Mouse (Mus musculus) thymus, adult 2 months (tissue): ENCODE results near the gene Sbf1. TPM values are rescaled to one million over a fixed set of nuclear protein-coding genes. Genes with fewer than 3 reads are reported as not detected.

Experiments
- DNase-seq: peaks from one replicate; pipeline ENCODE4 v3.0.0; 2021
- H3K27ac ChIP-seq: fragments of 200-500 bp; 2 replicates; pipeline ENCODE4 v1.5.1; 2012; ENCODE audit warnings: low read length, control low read depth; ENCODE audit not compliant: control insufficient read depth, insufficient read depth
- H3K27me3 ChIP-seq: fragments of 200-500 bp; 2 replicates; pipeline ENCODE4 v1.6.1; 2012; ENCODE audit warnings: mild to moderate bottlenecking, low read length, moderate library complexity, mixed read lengths; ENCODE audit not compliant: control insufficient read depth, insufficient read depth
- H3K36me3 ChIP-seq: fragments of 200-500 bp; 2 replicates; pipeline ENCODE4 v1.6.1; 2012; ENCODE audit warnings: mild to moderate bottlenecking, low read length, moderate library complexity; ENCODE audit not compliant: control insufficient read depth, insufficient read depth
- H3K4me1 ChIP-seq: fragments of 200-500 bp; replicated peaks from 2 replicates; pipeline ENCODE4 v1.6.1; 2012; ENCODE audit warnings: low read length; ENCODE audit not compliant: control insufficient read depth, insufficient read depth
- H3K4me3 ChIP-seq: fragments of 200-500 bp; 2 replicates; pipeline ENCODE4 v1.5.1; 2012; ENCODE audit warnings: mild to moderate bottlenecking, low read length, control low read depth, moderate library complexity; ENCODE audit not compliant: control insufficient read depth, insufficient read depth
- CTCF ChIP-seq: fragments of 200-500 bp; IDR thresholded peaks from 2 replicates; pipeline ENCODE4 v1.5.1; 2012; ENCODE audit warnings: mild to moderate bottlenecking, control low read depth, low read length, moderate library complexity, borderline replicate concordance; ENCODE audit not compliant: control insufficient read depth, poor library complexity, insufficient read depth; ENCODE audit errors: extremely low read depth
- POLR2A ChIP-seq: fragments of 200-500 bp; IDR thresholded peaks from 2 replicates; pipeline ENCODE4 v1.6.1; 2012; ENCODE audit warnings: mild to moderate bottlenecking, low read length, control low read depth, moderate library complexity; ENCODE audit not compliant: control insufficient read depth, poor library complexity, insufficient read depth; ENCODE audit errors: extremely low read depth
- WGBS: fragments of 180-500 bp; shearing (Covaris S2); methylation state at CpG from one replicate; pipeline ENCODE4 v1.1.7; 2018; 5-methylcytosine and 5-hydroxymethylcytosine counted together
- polyA plus RNA-seq: library from polyadenylated mRNA; depleted of rRNA; stranded (reverse); fragments of >200 nt; gene quantifications from 2 replicates; pipeline ENCODE4 v1.2.3, GENCODE M21; 2012; rRNA removed

The Sbf1 gene
- polyA plus RNA-seq, 1 experiment, result 899 TPM

- Histone ChIP-seq H3K4me1 (peaks cover 4% of the 10 kb centered on the region), H3K36me3 (peaks cover 23% of the 10 kb centered on the region), H3K27ac (peak overlapping the region; percentile 39; the same call in 1 of the 2 replicates), H3K27me3 (no peaks in the 10 kb centered on the region), H3K4me3 (no peak overlapping the region)
- DNase-seq, result no peak
- 16% methylated on average over 3 of the region's 3 CpGs for WGBS
- TF ChIP-seq CTCF (no peak), POLR2A (no peak)
These were observed 75.2 kb downstream of the Sbf1 start for GRCm38 (mm10) chr15:89239751-89240392.

Other genes with a start within 250 kb of the Sbf1 start
- 81.2 and 86.3 TPM in 2 replicates for gene Trabd, start 240.2 kb downstream of the Sbf1 start, polyA plus RNA-seq
- gene Selenoo, start 226.2 kb downstream of the Sbf1 start, polyA plus RNA-seq, result 62.4 and 70.5 TPM in 2 replicates
- 97.4 and 98.9 TPM in 2 replicates for gene Tubgcp6, start 192.2 kb downstream of the Sbf1 start, polyA plus RNA-seq
- 82.9 and 94.4 TPM in 2 replicates for gene Hdac10, start 186.6 kb downstream of the Sbf1 start, polyA plus RNA-seq
- 2.9 and 3.1 TPM in 2 replicates for gene Mapk12, start 174.6 kb downstream of the Sbf1 start, polyA plus RNA-seq
- 27.3 and 28.6 TPM in 2 replicates for gene Mapk11, start 165.7 kb downstream of the Sbf1 start, polyA plus RNA-seq
- 42.8 and 54.6 TPM in 2 replicates for gene Plxnb2, start 134.5 kb downstream of the Sbf1 start, polyA plus RNA-seq
- 42.3 and 50.1 TPM in 2 replicates for gene Dennd6b, start 118.8 kb downstream of the Sbf1 start, polyA plus RNA-seq
- 299 and 592 TPM in 2 replicates for gene Ppp6r2, start 103.8 kb downstream of the Sbf1 start, polyA plus RNA-seq
- gene Adm2, start 7.4 kb upstream of the Sbf1 start, polyA plus RNA-seq, result 4.4 and 5.3 TPM in 2 replicates
- 0.82 and 2.7 TPM in 2 replicates for gene Miox, start 19.1 kb upstream of the Sbf1 start, polyA plus RNA-seq
- 129 and 146 TPM in 2 replicates for gene Lmf2, start 40.3 kb upstream of the Sbf1 start, polyA plus RNA-seq
- 351 and 370 TPM in 2 replicates for gene Ncaph2, start 40.4 kb upstream of the Sbf1 start, polyA plus RNA-seq
- gene Sco2, start 58.5 kb upstream of the Sbf1 start, polyA plus RNA-seq, result 37.4 and 43.3 TPM in 2 replicates
- gene Tymp, start 61.7 kb upstream of the Sbf1 start, polyA plus RNA-seq, result 5.9 and 7.8 TPM in 2 replicates
- gene Odf3b, start 64.0 kb upstream of the Sbf1 start, polyA plus RNA-seq, result 21.1 and 21.9 TPM in 2 replicates
- 0.08 and 0.13 TPM in 2 replicates for gene Klhdc7b, start 69.6 kb upstream of the Sbf1 start, polyA plus RNA-seq
- gene Syce3, start 95.2 kb upstream of the Sbf1 start, polyA plus RNA-seq, result not detected in 2 replicates
- 47.0 and 76.6 TPM in 2 replicates for gene Cpt1b, start 110.6 kb upstream of the Sbf1 start, polyA plus RNA-seq
- 1.8 and 2.2 TPM in 2 replicates for gene C730034F03Rik, start 114.3 kb upstream of the Sbf1 start, polyA plus RNA-seq
- gene Gm44502, start 114.4 kb upstream of the Sbf1 start, polyA plus RNA-seq, result 3.2 TPM in 2 replicates
- gene Chkb, start 114.6 kb upstream of the Sbf1 start, polyA plus RNA-seq, result 92.0 and 99.8 TPM in 2 replicates
- gene Mapk8ip2, start 138.6 kb upstream of the Sbf1 start, polyA plus RNA-seq, result 0.11 and 0.13 TPM in 2 replicates
- 37.9 and 43.0 TPM in 2 replicates for gene Arsa, start 162.1 kb upstream of the Sbf1 start, polyA plus RNA-seq
- gene Shank3, start 184.3 kb upstream of the Sbf1 start, polyA plus RNA-seq, result 6.8 and 8.2 TPM in 2 replicates